Mouse (Mus musculus): ENCODE data around the gene Ubxn6.

The Ubxn6 gene

GRCm38 (mm10) chr17:56040857-56041163 is 34.0 kb downstream of the Ubxn6 start:
- 2% methylated on average over 12 of the region's 12 CpGs for WGBS

DNA sequence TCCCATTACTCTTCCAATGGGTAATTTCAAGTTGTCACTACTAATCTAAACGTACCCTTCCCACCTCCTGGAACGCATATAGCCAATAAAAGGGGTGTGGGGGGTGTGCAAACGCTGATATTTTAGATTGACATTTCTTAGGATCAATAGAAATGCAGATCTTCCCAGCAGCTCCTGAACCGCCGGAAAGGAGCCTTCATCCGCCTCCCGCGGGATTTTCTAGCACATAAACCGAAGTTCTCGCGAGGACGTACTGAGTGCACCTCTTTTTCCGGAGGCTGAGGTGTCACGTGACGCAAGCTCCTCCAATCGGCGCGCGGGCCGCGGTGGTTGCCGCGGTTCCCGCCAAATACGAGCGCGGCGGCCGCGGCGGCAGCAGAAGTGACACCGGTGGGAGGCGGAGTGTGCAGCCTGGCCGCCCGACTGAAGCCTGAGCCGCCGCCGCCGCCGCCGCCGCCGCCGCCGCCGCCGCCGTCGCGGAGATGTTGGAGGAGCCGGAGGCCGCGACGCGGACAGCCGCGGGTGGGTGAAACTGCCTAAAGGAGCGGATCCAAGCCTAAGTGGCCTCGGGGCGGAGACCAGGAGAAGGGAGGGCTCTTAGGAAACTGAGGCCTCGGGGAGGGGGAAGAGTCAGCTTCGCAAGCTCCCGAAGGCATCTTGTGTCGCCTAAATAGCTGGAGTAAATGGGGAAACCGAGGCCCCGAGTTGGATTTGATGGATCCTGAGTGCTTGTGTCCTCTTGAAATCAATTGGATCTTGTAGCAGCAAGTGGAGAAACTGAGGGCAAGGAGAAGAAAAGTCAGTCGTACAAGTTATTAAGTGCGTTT is 34.6 kb downstream of the Ubxn6 start, which contains the start of gene Chaf1a:
Gene Chaf1a (plus strand): TSS at position 410 of the 827 bp plus-strand sequence.
- under 1% methylated on average over 65 of the region's 68 CpGs for WGBS

DNA sequence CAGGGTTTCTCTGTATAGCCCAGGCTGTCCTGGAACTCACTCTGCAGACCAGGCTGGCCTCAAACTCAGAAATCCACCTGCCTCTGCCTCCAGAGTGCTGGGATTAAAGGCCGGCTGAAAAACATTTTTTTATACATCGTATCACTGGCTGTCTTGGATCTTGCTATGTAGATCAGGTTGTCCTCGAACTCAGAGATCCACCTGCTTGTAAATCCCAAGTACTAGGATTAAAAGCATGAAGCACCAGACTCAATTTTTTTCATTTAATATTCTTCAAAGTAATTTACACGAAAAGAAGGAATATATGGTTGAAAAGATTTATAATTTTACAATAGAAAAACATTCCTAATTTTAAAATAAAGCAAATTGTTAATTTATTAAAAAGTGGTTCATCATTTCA is 35.5 kb downstream of the Ubxn6 start:
- 75% methylated on average over 4 of the region's 4 CpGs for WGBS

DNA sequence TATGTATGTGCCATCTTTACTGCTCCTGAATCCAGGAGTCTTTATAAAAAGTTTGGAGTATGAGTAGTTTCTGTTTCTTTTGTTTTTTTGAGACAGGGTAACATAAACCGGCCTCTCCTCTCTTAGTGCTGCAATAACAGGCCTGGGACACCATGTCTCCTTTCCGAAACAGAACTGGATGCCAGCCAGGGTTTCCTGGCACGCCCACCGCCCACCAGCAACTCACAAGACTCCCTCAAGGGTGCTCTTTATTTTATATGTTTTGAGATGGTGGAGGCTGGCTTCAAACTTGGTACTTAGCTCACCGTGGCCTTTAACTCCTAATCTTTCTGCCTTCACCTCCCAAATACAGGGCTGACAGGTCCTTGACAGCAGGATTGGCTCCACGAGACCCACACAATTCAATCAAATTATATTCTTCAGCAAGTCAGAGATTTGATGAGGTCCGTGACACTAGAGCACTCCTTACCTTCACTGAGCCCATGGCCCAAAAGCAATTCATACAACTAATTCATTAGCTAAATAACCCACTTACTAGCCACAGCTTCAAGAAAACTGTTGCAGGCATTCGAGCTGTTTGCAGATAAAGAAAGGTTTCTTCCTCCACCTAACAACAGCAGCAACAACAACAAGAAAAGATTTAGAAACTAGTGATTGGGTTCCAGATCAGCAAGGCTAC is 36.1 kb downstream of the Ubxn6 start:
- WGBS = 65% methylated on average over 8 of the region's 8 CpGs

- 38% methylated on average over 13 of the region's 13 CpGs for WGBS
Measured at GRCm38 (mm10) chr17:56036901-56037287, 37.9 kb downstream of the Ubxn6 start.

DNA sequence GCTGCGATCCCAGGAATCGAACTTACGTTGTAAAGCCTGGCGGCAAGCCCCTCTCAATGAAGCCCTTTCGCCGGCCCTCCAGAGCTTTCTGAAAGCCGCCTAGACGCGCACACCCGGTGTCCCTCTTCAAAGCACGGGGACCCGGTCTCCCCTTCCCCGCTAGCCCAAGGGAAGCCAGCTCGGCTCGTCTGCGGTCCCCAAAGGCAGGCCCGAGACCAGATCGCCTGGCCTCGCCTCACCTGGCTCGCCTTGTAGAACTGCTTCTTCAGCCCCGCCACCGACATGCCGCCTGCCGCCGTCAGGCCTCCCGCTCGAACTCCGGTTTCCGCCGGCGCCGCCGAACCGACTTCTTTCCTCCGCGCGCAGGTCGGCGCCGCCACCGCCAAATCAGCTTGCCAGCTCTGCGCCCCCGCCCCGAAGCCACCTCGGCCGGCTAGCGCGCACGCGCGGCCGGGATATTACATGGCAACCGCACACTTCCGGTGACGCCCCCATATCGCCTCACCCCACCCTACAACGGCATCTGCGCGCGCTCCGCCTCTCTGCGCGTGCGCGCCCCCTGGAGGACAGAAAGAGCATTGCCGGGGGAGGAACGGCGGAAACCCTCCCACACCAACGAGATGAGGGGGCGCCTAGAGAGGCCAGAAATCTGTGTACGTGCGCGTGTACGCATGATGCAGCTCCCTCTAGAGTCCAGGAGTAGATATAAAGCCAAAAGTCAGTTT is 38.5 kb downstream of the Ubxn6 start, which contains the start of gene Sh3gl1:
Gene Sh3gl1 (minus strand): TSS at position 460 of the 725 bp plus-strand sequence.
- WGBS = under 1% methylated on average over 74 of the region's 74 CpGs

DNA sequence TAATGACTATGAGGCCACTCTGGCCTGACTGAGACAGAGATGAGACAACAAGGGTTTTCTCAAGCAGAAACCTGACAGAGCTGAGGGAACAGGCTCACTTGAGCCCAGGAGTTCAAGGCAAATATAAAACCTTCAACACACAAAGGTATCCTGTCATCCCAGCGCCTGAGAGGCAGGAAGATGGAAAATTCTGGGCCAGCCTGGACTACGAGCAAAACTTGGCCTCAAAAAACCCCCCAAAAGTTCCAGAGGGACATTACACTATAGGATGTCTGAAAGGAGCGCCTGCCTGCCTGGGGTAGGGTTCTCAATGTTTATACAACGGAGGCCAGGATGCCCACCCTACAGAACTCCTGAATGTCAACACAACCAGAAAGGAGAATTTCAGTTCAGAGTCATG is 39.6 kb downstream of the Ubxn6 start:
- 71% methylated on average over 4 of the region's 4 CpGs for WGBS

DNA sequence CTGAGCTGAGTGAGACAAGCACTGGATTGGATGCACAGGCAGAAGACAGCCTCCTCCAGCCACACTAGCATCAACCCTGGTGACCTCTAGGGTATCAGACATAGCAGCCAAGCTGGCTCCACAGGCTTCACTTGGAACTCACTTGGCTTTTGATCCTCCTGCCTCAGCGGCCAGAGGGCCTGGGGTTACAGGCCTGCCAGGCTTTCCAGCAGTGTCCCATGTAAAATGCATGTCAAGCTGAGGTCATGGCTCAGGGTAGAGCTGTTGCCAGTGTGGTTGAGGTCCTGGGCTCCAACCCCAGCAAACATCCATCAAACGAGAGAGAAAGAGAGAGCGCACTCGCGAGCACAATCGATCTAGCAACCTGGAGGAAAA is 40.1 kb downstream of the Ubxn6 start:
- 79% methylated on average over 6 of the region's 6 CpGs for WGBS

- WGBS = 79% methylated on average over 7 of the region's 7 CpGs
Measured at GRCm38 (mm10) chr17:56034040-56034725, 40.6 kb downstream of the Ubxn6 start.

DNA sequence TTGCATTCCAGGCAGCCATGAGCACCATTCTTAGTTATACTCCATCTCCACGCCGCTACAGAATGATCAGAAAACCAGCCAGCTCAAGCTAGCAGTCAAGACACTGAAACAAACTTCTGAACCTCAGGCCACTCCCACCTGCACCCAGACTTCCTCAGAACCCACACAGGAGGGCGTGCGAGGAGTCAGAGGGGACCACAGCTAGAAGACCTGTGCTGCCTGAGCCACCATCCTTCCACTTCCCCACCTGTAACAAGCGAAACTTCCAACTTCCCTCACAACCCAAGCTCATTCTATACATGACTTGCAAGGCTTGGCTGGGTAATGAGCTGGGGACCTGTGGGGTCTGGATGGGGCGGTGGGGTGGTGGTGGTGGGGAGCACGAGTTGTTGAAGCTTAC is 42.0 kb downstream of the Ubxn6 start:
- WGBS = 65% methylated on average over 7 of the region's 7 CpGs

GRCm38 (mm10) chr17:56032127-56032733 is 42.6 kb downstream of the Ubxn6 start:
- 47% methylated on average over 6 of the region's 6 CpGs for whole genome bisulfite sequencing

- 94% methylated on average over 7 of the region's 7 CpGs for WGBS
Measured at GRCm38 (mm10) chr17:56031431-56031830, 43.4 kb downstream of the Ubxn6 start.

GRCm38 (mm10) chr17:56030919-56031318 is 43.9 kb downstream of the Ubxn6 start:
- WGBS = 39% methylated on average over 5 of the region's 5 CpGs

DNA sequence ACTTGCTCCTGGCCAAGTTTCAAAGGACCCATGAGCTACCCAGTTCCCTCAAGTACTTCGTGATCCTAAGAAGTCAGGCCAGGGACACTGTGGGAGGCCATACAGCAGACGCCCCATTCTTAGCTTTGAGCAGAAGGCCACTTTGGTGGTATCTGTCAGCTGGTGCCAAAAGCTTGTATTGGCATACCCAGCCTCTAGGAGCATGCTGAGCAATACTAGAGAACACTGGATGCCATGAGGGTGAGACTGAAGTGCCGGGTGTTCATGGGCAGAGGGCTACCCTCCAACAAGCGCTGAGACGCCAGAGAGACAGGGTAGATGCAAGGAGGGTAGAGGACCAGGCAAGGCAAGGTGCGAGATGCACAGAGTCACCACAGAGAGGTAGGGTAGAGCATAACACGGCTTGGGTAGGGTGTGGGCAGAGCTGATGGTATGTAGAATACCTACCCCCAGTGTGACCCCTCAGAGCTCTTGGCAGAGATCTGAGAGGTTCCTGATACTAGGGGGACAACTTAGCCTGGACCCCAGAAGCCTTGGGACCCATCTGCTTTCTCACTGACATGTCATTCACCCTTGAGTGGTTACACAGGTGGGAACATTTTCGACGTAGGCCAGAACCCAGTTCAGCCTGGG is 44.5 kb downstream of the Ubxn6 start:
- 66% methylated on average over 9 of the region's 9 CpGs for WGBS

DNA sequence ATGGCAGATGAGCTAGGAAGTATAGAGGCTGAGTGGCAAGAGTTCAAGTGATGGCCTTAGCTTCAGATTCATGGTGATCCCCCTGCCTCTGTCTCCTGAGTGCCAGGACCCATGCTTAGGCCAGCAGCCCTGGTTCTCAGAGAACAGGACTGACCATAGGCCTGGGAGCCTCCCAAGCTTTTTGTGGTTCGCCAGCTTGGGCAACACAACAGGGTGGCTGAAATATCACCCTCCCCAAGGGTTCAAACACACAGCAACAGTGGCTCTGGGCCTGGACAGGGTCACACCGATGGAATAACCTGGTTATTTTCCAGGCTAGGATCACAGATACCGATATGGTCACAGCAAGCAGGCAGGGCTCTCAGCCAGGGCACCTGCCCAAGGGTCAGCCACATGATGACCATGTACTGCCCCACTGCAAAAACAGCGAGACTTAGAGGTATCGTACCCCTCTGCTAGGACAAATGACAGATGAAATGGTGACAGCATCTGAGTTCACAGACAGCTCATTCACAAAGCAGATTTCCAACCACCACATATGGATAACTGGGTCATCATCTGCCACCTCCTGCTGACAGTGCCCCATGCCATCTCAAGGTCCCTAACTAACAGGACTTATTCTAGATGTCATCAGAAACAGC is 46.9 kb downstream of the Ubxn6 start:
- 66% methylated on average over 5 of the region's 5 CpGs for WGBS

- 76% methylated on average over 1 of the region's 1 CpGs for WGBS
Measured at GRCm38 (mm10) chr17:56026881-56027280, 47.9 kb downstream of the Ubxn6 start.

- WGBS = 79% methylated on average over 1 of the region's 1 CpGs
Measured at GRCm38 (mm10) chr17:56026303-56026702, 48.5 kb downstream of the Ubxn6 start.

GRCm38 (mm10) chr17:56024931-56025330 is 49.9 kb downstream of the Ubxn6 start:
- 69% methylated on average over 5 of the region's 5 CpGs for WGBS

GRCm38 (mm10) chr17:56024476-56024875 is 50.4 kb downstream of the Ubxn6 start:
- 32% methylated on average over 2 of the region's 2 CpGs for WGBS

GRCm38 (mm10) chr17:56023386-56023785 is 51.4 kb downstream of the Ubxn6 start:
- 80% methylated on average over 5 of the region's 5 CpGs for WGBS

GRCm38 (mm10) chr17:56022989-56023290 is 51.9 kb downstream of the Ubxn6 start:
- 64% methylated on average over 4 of the region's 4 CpGs for WGBS
